Mouse (Mus musculus) liver, postnatal 0 days (tissue): Measurements from ENCODE around the gene Padi2. TPM values are rescaled to one million over a fixed set of nuclear protein-coding genes. Genes with fewer than 3 reads are reported as not detected.

Experiments used
- ATAC-seq: fragments of 200-750 bp; cut with Nextera tagmentation; 2 replicates; pipeline ENCODE4 v1.8.0; 2017; ENCODE audit warnings: mild to moderate bottlenecking, moderate library complexity
- DNase-seq: peaks from one replicate; pipeline ENCODE4 v3.0.0-alpha.2; 2016
- H3K27ac ChIP-seq: fragments of 300-500 bp; sonication (generic); 2 replicates; pipeline ENCODE4 v1.5.1; 2014; ENCODE audit warnings: antibody characterized with exemption, moderate library complexity, mild to moderate bottlenecking, low read depth
- H3K27me3 ChIP-seq: fragments of 300-500 bp; sonication (generic); 2 replicates; pipeline ENCODE4 v1.6.1; 2014; ENCODE audit warnings: low read length, control low read depth, mixed read lengths; ENCODE audit not compliant: insufficient read depth
- H3K36me3 ChIP-seq: fragments of 300-500 bp; sonication (generic); replicated peaks from 2 replicates; pipeline ENCODE4 v1.6.1; 2014; ENCODE audit warnings: mild to moderate bottlenecking, control low read depth, low read length, moderate library complexity, mixed read lengths; ENCODE audit not compliant: insufficient read depth
- H3K4me1 ChIP-seq: fragments of 300-500 bp; sonication (generic); 2 replicates; pipeline ENCODE4 v1.6.1; 2014; ENCODE audit warnings: antibody characterized with exemption, mild to moderate bottlenecking, control low read depth; ENCODE audit not compliant: insufficient read depth
- H3K4me2 ChIP-seq: fragments of 300-500 bp; sonication (generic); 2 replicates; pipeline ENCODE4 v1.6.1; 2014; ENCODE audit warnings: low read depth, mild to moderate bottlenecking, low read length, moderate library complexity, mixed read lengths
- H3K4me3 ChIP-seq: fragments of 300-500 bp; sonication (generic); 2 replicates; pipeline ENCODE4 v1.5.1; 2014; ENCODE audit warnings: low read depth, low read length
- H3K9ac ChIP-seq: fragments of 300-500 bp; sonication (generic); replicated peaks from 2 replicates; pipeline ENCODE4 v1.6.1; 2014; ENCODE audit warnings: mild to moderate bottlenecking, moderate library complexity
- H3K9me3 ChIP-seq: fragments of 300-500 bp; sonication (generic); 2 replicates; pipeline ENCODE4 v1.6.1; 2016; ENCODE audit warnings: mild to moderate bottlenecking, control low read depth, low read length, mixed read lengths
- CTCF ChIP-seq: sonication (generic); IDR thresholded peaks from 2 replicates; pipeline ENCODE4 v1.5.1; 2016; ENCODE audit warnings: antibody characterized with exemption, low read depth
- EP300 ChIP-seq: IDR thresholded peaks from 2 replicates; pipeline ENCODE4 v1.6.1; 2016; ENCODE audit warnings: antibody characterized with exemption, low read depth, mild to moderate bottlenecking
- WGBS: fragments of 180-500 bp; shearing (Covaris S2); extraction: QIAGEN DNeasy Blood & Tissue Kit; methylation state at CpG from one replicate; pipeline ENCODE4 v1.1.7; 2014; ENCODE audit not compliant: insufficient replicate concordance; 5-methylcytosine and 5-hydroxymethylcytosine counted together
- polyA plus RNA-seq: library from polyadenylated mRNA; unstranded; fragments of >200 nt; fragmentation: Nextera tagmentation; extraction: Ambion mirVana; gene quantifications from 2 replicates; pipeline ENCODE4 v1.2.1, GENCODE M21; 2015

Gene Padi2
- polyA plus RNA-seq, 1 experiment from 2014 or later = 2.1 TPM

- peaks cover 54% of the 10 kb centered on the region for H3K36me3 ChIP-seq
- 80% methylated on average over 8 of the region's 8 CpGs for WGBS
- ATAC-seq (no peak), DNase-seq (no peak)
- TF ChIP-seq CTCF (no peak), EP300 (no peak)
- no peaks in the 10 kb centered on the region for H3K27me3 ChIP-seq
- no peak overlapping the region for H3K4me3 ChIP-seq
- H3K4me1 ChIP-seq = no peaks in the 10 kb centered on the region
- H3K27ac ChIP-seq = no peak overlapping the region
- no peak overlapping the region for H3K9ac ChIP-seq
- no peaks in the 10 kb centered on the region for H3K9me3 ChIP-seq
- no peak overlapping the region for H3K4me2 ChIP-seq
Observed at GRCm38 (mm10) chr4:140995811-140996210, 89.7 kb downstream of the Padi2 start.

DNA sequence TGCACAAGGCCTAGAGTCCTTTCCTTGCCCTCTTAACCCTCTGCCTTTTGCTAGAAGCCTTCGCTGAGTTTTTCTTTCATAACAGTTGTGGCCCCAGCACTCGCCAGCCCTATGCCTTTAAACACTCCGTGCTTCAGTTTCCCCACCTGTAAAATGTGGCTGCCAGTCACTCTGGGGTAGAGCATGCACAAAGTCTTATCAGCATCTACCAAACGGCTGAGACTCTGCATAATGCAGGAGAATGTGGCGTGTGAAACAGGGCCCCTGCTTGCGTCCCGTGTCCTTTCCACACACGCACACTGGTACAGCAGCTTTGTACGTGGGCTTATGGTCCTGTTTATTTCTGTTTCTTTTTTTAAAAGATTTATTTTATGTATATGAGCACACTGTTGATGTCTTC is 90.7 kb downstream of the Padi2 start:
- DNase-seq (no peak), ATAC-seq (no peak; the same call in 1 of the 2 replicates)
- Histone ChIP-seq H3K9ac (no peak overlapping the region), H3K36me3 (peaks cover 55% of the 10 kb centered on the region), H3K4me2 (no peak overlapping the region), H3K27ac (no peak overlapping the region), H3K27me3 (no peaks in the 10 kb centered on the region), H3K4me3 (no peak overlapping the region), H3K4me1 (no peaks in the 10 kb centered on the region), H3K9me3 (no peaks in the 10 kb centered on the region)
- TF ChIP-seq CTCF (no peak), EP300 (no peak)
- 66% methylated on average over 9 of the region's 9 CpGs for whole genome bisulfite sequencing

Other genes with a start within 250 kb of the Padi2 start
- gene Arhgef10l, start 240.3 kb upstream of the Padi2 start, polyA plus RNA-seq = 6.3 and 7.6 TPM in 2 replicates
- 15.1 TPM in 2 replicates for gene Rcc2, start 205.8 kb upstream of the Padi2 start, polyA plus RNA-seq
- not detected in 2 replicates for gene Padi6, start 163.7 kb upstream of the Padi2 start, polyA plus RNA-seq
- 3.6 and 4.5 TPM in 2 replicates for gene Padi4, start 132.1 kb upstream of the Padi2 start, polyA plus RNA-seq
- gene Padi3, start 95.7 kb upstream of the Padi2 start, polyA plus RNA-seq = 0.06 and 0.11 TPM in 2 replicates
- gene Padi1, start 60.6 kb upstream of the Padi2 start, polyA plus RNA-seq = 0.02 TPM in 1 of 2 replicates, not detected in the other
- gene Sdhb, start 54.9 kb downstream of the Padi2 start, polyA plus RNA-seq = 312 and 329 TPM in 2 replicates
- gene Atp13a2, start 80.5 kb downstream of the Padi2 start, polyA plus RNA-seq = 13.2 and 15.8 TPM in 2 replicates
- 14.1 and 14.6 TPM in 2 replicates for gene Mfap2, start 104.1 kb downstream of the Padi2 start, polyA plus RNA-seq
- 0.32 and 0.47 TPM in 2 replicates for gene Crocc, start 154.2 kb downstream of the Padi2 start, polyA plus RNA-seq
- gene Necap2, start 172.0 kb downstream of the Padi2 start, polyA plus RNA-seq = 47.1 and 53.0 TPM in 2 replicates
- not detected in 2 replicates for gene Spata21, start 182.0 kb downstream of the Padi2 start, polyA plus RNA-seq
- gene Szrd1, start 233.4 kb downstream of the Padi2 start, polyA plus RNA-seq = 16.8 and 17.7 TPM in 2 replicates
- gene Fbxo42, start 241.6 kb downstream of the Padi2 start, polyA plus RNA-seq = 11.2 and 11.7 TPM in 2 replicates